Mouse (Mus musculus): ENCODE data around the gene Bsdc1. TPM values are rescaled to one million over a fixed set of nuclear protein-coding genes. Genes with fewer than 3 reads are reported as not detected.

The Bsdc1 gene
- total RNA-seq, 2 experiments from 2014 or later = 24.7 to 32.4 TPM

- no peak for DNase-seq
Measured at GRCm38 (mm10) chr4:129479863-129480262, 18.5 kb downstream of the Bsdc1 start.

GRCm38 (mm10) chr4:129481090-129481489 is 19.7 kb downstream of the Bsdc1 start:
- DNase-seq = no peak

GRCm38 (mm10) chr4:129490972-129491880 is 29.8 kb downstream of the Bsdc1 start, which contains the start of the genes Tssk3 and Fam229a:
TSS of gene Tssk3 (minus strand) at chr4:129491022.
TSS of gene Fam229a (plus strand) at chr4:129491190.
- peak; percentile 27 for DNase-seq

- DNase-seq = no peak
Measured at GRCm38 (mm10) chr4:129494681-129495080, 33.3 kb downstream of the Bsdc1 start.

GRCm38 (mm10) chr4:129495672-129496562 is 34.5 kb downstream of the Bsdc1 start:
- DNase-seq = no peak

GRCm38 (mm10) chr4:129496631-129497030 is 35.2 kb downstream of the Bsdc1 start:
- no peak for DNase-seq

- no peak for DNase-seq
Measured at GRCm38 (mm10) chr4:129498941-129499340, 37.6 kb downstream of the Bsdc1 start.

GRCm38 (mm10) chr4:129500017-129500416 is 38.6 kb downstream of the Bsdc1 start:
- DNase-seq = no peak

GRCm38 (mm10) chr4:129500607-129501566 is 39.5 kb downstream of the Bsdc1 start:
- DNase-seq = peak; percentile 84

GRCm38 (mm10) chr4:129502327-129502888 is 41.0 kb downstream of the Bsdc1 start:
- no peak for DNase-seq

GRCm38 (mm10) chr4:129502901-129503444 is 41.6 kb downstream of the Bsdc1 start:
- DNase-seq = no peak

- DNase-seq = no peak
Measured at GRCm38 (mm10) chr4:129505511-129505910, 44.1 kb downstream of the Bsdc1 start.

- no peak for DNase-seq
Measured at GRCm38 (mm10) chr4:129507434-129508236, 46.3 kb downstream of the Bsdc1 start.

GRCm38 (mm10) chr4:129508237-129508515 is 46.8 kb downstream of the Bsdc1 start:
- no peak for DNase-seq

- no peak for DNase-seq
Measured at GRCm38 (mm10) chr4:129508834-129509600, 47.6 kb downstream of the Bsdc1 start.

GRCm38 (mm10) chr4:129509650-129510049 is 48.3 kb downstream of the Bsdc1 start:
- DNase-seq = no peak

- DNase-seq = no peak
Measured at GRCm38 (mm10) chr4:129510723-129511412, 49.5 kb downstream of the Bsdc1 start.

- DNase-seq = no peak
Measured at GRCm38 (mm10) chr4:129511413-129512096, 50.2 kb downstream of the Bsdc1 start.

Data from gastrocnemius, postnatal 10 days (tissue).